Mouse (Mus musculus): Measurements from ENCODE around the gene Fsip2. TPM values are rescaled to one million over a fixed set of nuclear protein-coding genes. Genes with fewer than 3 reads are reported as not detected.
A peak's percentile ranks its signal among the peaks of the same experiment; 100 is the strongest.

The Fsip2 gene
- not detected in 2 replicates for polyA plus RNA-seq (2016; fragmentation: Nextera tagmentation; extraction: Ambion mirVana)

GRCm38 (mm10) chr2:82943472-82943871, at the start of gene Fsip2:
Gene Fsip2 (plus strand): TSS chr2:82943634.
- Histone ChIP-seq H3K27me3 (replicated peaks) (no peaks in the 10 kb centered on the region), H3K9ac (no peak within 1 kb of the TSS), H3K9me3 (no peaks in the 10 kb centered on the region), H3K36me3 (no peaks in the 10 kb centered on the region), H3K4me1 (no peaks in the 10 kb centered on the region), H3K27ac (no peak within 1 kb of the TSS), H3K4me2 (replicated peaks) (no peak within 1 kb of the TSS), H3K4me3 (no peak within 1 kb of the TSS)
- no peak for ATAC-seq (ENCODE audit: low FRiP score, low read depth)
- WGBS: 94% methylated on average over 17 of the region's 17 CpGs

GRCm38 (mm10) chr2:82963443-82963842, 20.0 kb downstream of the Fsip2 start:
- ATAC-seq (ENCODE audit: low FRiP score, low read depth): no peak
- WGBS: 89% methylated on average over 3 of the region's 3 CpGs

GRCm38 (mm10) chr2:83025853-83026252, 82.4 kb downstream of the Fsip2 start:
- Histone ChIP-seq H3K27me3 (replicated peaks) (no peaks in the 10 kb centered on the region), H3K36me3 (no peaks in the 10 kb centered on the region), H3K4me3 (no peak overlapping the region), H3K4me2 (replicated peaks) (no peak overlapping the region), H3K9ac (no peak overlapping the region), H3K27ac (no peak overlapping the region), H3K9me3 (no peaks in the 10 kb centered on the region), H3K4me1 (no peaks in the 10 kb centered on the region)
- WGBS: 77% methylated on average over 7 of the region's 7 CpGs
- peak; percentile 58; the same call in 1 of the 2 replicates for ATAC-seq (ENCODE audit: low FRiP score, low read depth)

More at GRCm38 (mm10) chr2:82963443-82963842, 20.0 kb downstream of the Fsip2 start:
- H3K4me3 ChIP-seq: no peak overlapping the region
- H3K9ac ChIP-seq: no peak overlapping the region
- no peaks in the 10 kb centered on the region for H3K36me3 ChIP-seq
- H3K4me2 ChIP-seq (replicated peaks): no peak overlapping the region
- no peaks in the 10 kb centered on the region for H3K9me3 ChIP-seq
- H3K27me3 ChIP-seq (replicated peaks): no peaks in the 10 kb centered on the region
- H3K4me1 ChIP-seq: no peaks in the 10 kb centered on the region
- no peak overlapping the region for H3K27ac ChIP-seq

GRCm38 (mm10) chr2:83052914-83053690, 109.7 kb downstream of the Fsip2 start:
- WGBS: 79% methylated on average over 5 of the region's 5 CpGs
- no peaks in the 10 kb centered on the region for H3K36me3 ChIP-seq
- H3K4me3 ChIP-seq: no peak overlapping the region

More at GRCm38 (mm10) chr2:83052914-83053690, 109.7 kb downstream of the Fsip2 start:
- H3K4me2 ChIP-seq (replicated peaks): no peak overlapping the region
- H3K4me1 ChIP-seq: no peaks in the 10 kb centered on the region
- no peak for ATAC-seq (ENCODE audit: low FRiP score, low read depth)
- no peaks in the 10 kb centered on the region for H3K9me3 ChIP-seq
- H3K27me3 ChIP-seq (replicated peaks): no peaks in the 10 kb centered on the region
- no peak overlapping the region for H3K9ac ChIP-seq
- H3K27ac ChIP-seq: no peak overlapping the region
